Mouse (Mus musculus) midbrain, postnatal 0 days (tissue): ENCODE measurements around the gene Apba1. TPM values are rescaled to one million over a fixed set of nuclear protein-coding genes. Genes with fewer than 3 reads are reported as not detected.

Experiments used
- ATAC-seq: fragments of 200-750 bp; cut with Nextera tagmentation; 2 replicates; pipeline ENCODE4 v1.8.0; 2017; ENCODE audit warnings: moderate number of reproducible peaks, mild to moderate bottlenecking, moderate TSS enrichment, moderate library complexity; ENCODE audit not compliant: low FRiP score
- DNase-seq: peaks from one replicate; pipeline ENCODE4 v3.0.0-alpha.2; 2015; ENCODE audit warnings: low spot score
- H3K27ac ChIP-seq: fragments of 300-500 bp; sonication (generic); 2 replicates; pipeline ENCODE4 v1.5.1; 2014; ENCODE audit warnings: low read depth, mild to moderate bottlenecking, low read length, mixed read lengths
- H3K27me3 ChIP-seq: fragments of 300-500 bp; sonication (generic); 2 replicates; pipeline ENCODE4 v1.6.1; 2014; ENCODE audit warnings: low read length, control low read depth, mixed read lengths; ENCODE audit not compliant: insufficient read depth
- H3K36me3 ChIP-seq: fragments of 300-500 bp; sonication (generic); 2 replicates; pipeline ENCODE4 v1.6.1; 2014; ENCODE audit warnings: low read length, control low read depth, mixed read lengths; ENCODE audit not compliant: insufficient read depth
- H3K4me1 ChIP-seq: fragments of 300-500 bp; sonication (generic); 2 replicates; pipeline ENCODE4 v1.6.1; 2014; ENCODE audit warnings: mild to moderate bottlenecking, control low read depth, antibody characterized with exemption, low read length, mixed read lengths; ENCODE audit not compliant: insufficient read depth
- H3K4me2 ChIP-seq: fragments of 300-500 bp; sonication (generic); 2 replicates; pipeline ENCODE4 v1.6.1; 2014; ENCODE audit warnings: low read depth, mild to moderate bottlenecking, low read length, mixed read lengths; ENCODE audit not compliant: poor library complexity, severe bottlenecking
- H3K4me3 ChIP-seq: fragments of 300-500 bp; sonication (generic); 2 replicates; pipeline ENCODE4 v1.5.1; 2014; ENCODE audit warnings: low read depth, mild to moderate bottlenecking, low read length, moderate library complexity
- H3K9ac ChIP-seq: fragments of 300-500 bp; sonication (generic); replicated peaks from 2 replicates; pipeline ENCODE4 v1.6.1; 2014; ENCODE audit warnings: mild to moderate bottlenecking, low read length, moderate library complexity, mixed read lengths; ENCODE audit not compliant: poor library complexity, severe bottlenecking
- H3K9me3 ChIP-seq: fragments of 300-500 bp; sonication (generic); 2 replicates; pipeline ENCODE4 v1.6.1; 2016; ENCODE audit warnings: low read length, control low read depth
- CTCF ChIP-seq: IDR thresholded peaks from 2 replicates; pipeline ENCODE4 v1.5.1; 2016; ENCODE audit warnings: antibody characterized with exemption, mild to moderate bottlenecking
- WGBS: fragments of 180-500 bp; shearing (Covaris S2); extraction: QIAGEN DNeasy Blood & Tissue Kit; methylation state at CpG from one replicate; pipeline ENCODE4 v1.1.7; 2014; 5-methylcytosine and 5-hydroxymethylcytosine counted together
- polyA plus RNA-seq: library from polyadenylated mRNA; unstranded; fragments of >200 nt; fragmentation: Nextera tagmentation; extraction: Ambion mirVana; gene quantifications from 2 replicates; pipeline ENCODE4 v1.2.1, GENCODE M21; 2015
- total RNA-seq: library from RNA; depleted of rRNA; stranded (reverse); fragments of >200 nt; gene quantifications from 2 replicates; pipeline ENCODE4 v1.2.3, GENCODE M21; 2014

Apba1 gene
- total and polyA plus RNA-seq, 2 experiments from 2014 or later = 15.4 to 193 TPM

GRCm38 (mm10) chr19:23810512-23810911, 51.8 kb downstream of the Apba1 start:
- Histone ChIP-seq H3K4me2 (no peak overlapping the region), H3K4me1 (no peaks in the 10 kb centered on the region; the same call in 1 of the 2 replicates), H3K9me3 (no peaks in the 10 kb centered on the region), H3K4me3 (no peak overlapping the region), H3K9ac (no peak overlapping the region), H3K36me3 (no peaks in the 10 kb centered on the region), H3K27ac (no peak overlapping the region), H3K27me3 (no peaks in the 10 kb centered on the region)
- no peak for TF ChIP-seq CTCF
- no peak for DNase-seq
- 73% methylated on average over 5 of the region's 5 CpGs for WGBS
- ATAC-seq = no peak

- no peaks in the 10 kb centered on the region for H3K27me3 ChIP-seq
- no peak for TF ChIP-seq CTCF
- no peak overlapping the region for H3K27ac ChIP-seq
- H3K9ac ChIP-seq = no peak overlapping the region
- H3K4me2 ChIP-seq = no peak overlapping the region
- ATAC-seq (no peak), DNase-seq (no peak)
- H3K4me1 ChIP-seq = no peaks in the 10 kb centered on the region; the same call in 1 of the 2 replicates
- no peaks in the 10 kb centered on the region for H3K36me3 ChIP-seq
- H3K9me3 ChIP-seq = no peaks in the 10 kb centered on the region
- WGBS = 84% methylated on average over 5 of the region's 5 CpGs
- no peak overlapping the region for H3K4me3 ChIP-seq
Measured at GRCm38 (mm10) chr19:23810976-23811375, 52.3 kb downstream of the Apba1 start.

GRCm38 (mm10) chr19:23816762-23817161, 58.1 kb downstream of the Apba1 start:
- no peak for ATAC-seq
- Histone ChIP-seq H3K4me2 (no peak overlapping the region), H3K27ac (no peak overlapping the region), H3K9ac (no peak overlapping the region), H3K9me3 (no peaks in the 10 kb centered on the region), H3K4me3 (no peak overlapping the region), H3K36me3 (no peaks in the 10 kb centered on the region; the same call in 1 of the 2 replicates), H3K27me3 (no peaks in the 10 kb centered on the region), H3K4me1 (no peaks in the 10 kb centered on the region; the same call in 1 of the 2 replicates)
- no peak for TF ChIP-seq CTCF
- 79% methylated on average over 13 of the region's 13 CpGs for WGBS
- no peak for DNase-seq

- no peak for TF ChIP-seq CTCF
- no peak overlapping the region for H3K9ac ChIP-seq
- no peak for DNase-seq
- 72% methylated on average over 6 of the region's 6 CpGs for WGBS
- no peak overlapping the region for H3K4me3 ChIP-seq
- H3K4me1 ChIP-seq = no peaks in the 10 kb centered on the region; the same call in 1 of the 2 replicates
- no peak overlapping the region for H3K27ac ChIP-seq
- H3K4me2 ChIP-seq = no peak overlapping the region
- no peaks in the 10 kb centered on the region; the same call in 1 of the 2 replicates for H3K36me3 ChIP-seq
- no peak for ATAC-seq
- no peaks in the 10 kb centered on the region for H3K27me3 ChIP-seq
- no peaks in the 10 kb centered on the region for H3K9me3 ChIP-seq
Measured at GRCm38 (mm10) chr19:23817196-23817595, 58.5 kb downstream of the Apba1 start.

GRCm38 (mm10) chr19:23819882-23820281, 61.2 kb downstream of the Apba1 start:
- no peak for DNase-seq
- no peak for ATAC-seq
- Histone ChIP-seq H3K4me1 (no peaks in the 10 kb centered on the region), H3K4me3 (no peak overlapping the region), H3K36me3 (no peaks in the 10 kb centered on the region; the same call in 1 of the 2 replicates), H3K27ac (no peak overlapping the region; the same call in none of the 2 replicates), H3K4me2 (no peak overlapping the region), H3K27me3 (no peaks in the 10 kb centered on the region), H3K9ac (no peak overlapping the region), H3K9me3 (no peaks in the 10 kb centered on the region)
- 47% methylated on average over 8 of the region's 8 CpGs for WGBS
- no peak for TF ChIP-seq CTCF

- Histone ChIP-seq H3K4me1 (no peaks in the 10 kb centered on the region), H3K9ac (no peak overlapping the region), H3K27me3 (no peaks in the 10 kb centered on the region), H3K36me3 (no peaks in the 10 kb centered on the region), H3K9me3 (no peaks in the 10 kb centered on the region), H3K4me3 (no peak overlapping the region), H3K4me2 (no peak overlapping the region), H3K27ac (no peak overlapping the region)
- ATAC-seq (no peak), DNase-seq (no peak)
- 35% methylated on average over 3 of the region's 3 CpGs for WGBS
- no peak for TF ChIP-seq CTCF
Measured at GRCm38 (mm10) chr19:23822497-23822896, 63.8 kb downstream of the Apba1 start.
